Mouse (Mus musculus) C2C12 (cell line): ENCODE data around the gene Muc16.

Source experiments
- CEBPB ChIP-seq: IDR thresholded peaks from one replicate; pipeline ENCODE4 v1.6.1; 2011; ENCODE audit warnings: low read depth, mild to moderate bottlenecking, control low read depth, moderate library complexity
- CTCF ChIP-seq: IDR thresholded peaks from one replicate; pipeline ENCODE4 v1.5.1; 2011; ENCODE audit not compliant: control insufficient read depth, insufficient read depth, insufficient read length
- FOSL1 ChIP-seq: IDR thresholded peaks from one replicate; pipeline ENCODE4 v1.8.0; 2011; ENCODE audit warnings: mild to moderate bottlenecking, low read length; ENCODE audit not compliant: poor library complexity, insufficient read depth, severe bottlenecking
- MAX ChIP-seq: IDR thresholded peaks from one replicate; pipeline ENCODE4 v1.6.1; 2011; ENCODE audit warnings: mild to moderate bottlenecking, control low read depth
- MYOD1 ChIP-seq: IDR thresholded peaks from one replicate; pipeline ENCODE4 v1.6.1; 2011; ENCODE audit warnings: low read depth; ENCODE audit not compliant: control insufficient read depth, insufficient read length
- MYOG ChIP-seq: IDR thresholded peaks from one replicate; pipeline ENCODE4 v1.6.1; 2011; ENCODE audit not compliant: control insufficient read depth, insufficient read length; ENCODE audit errors: extremely low read depth
- USF1 ChIP-seq: IDR thresholded peaks from one replicate; pipeline ENCODE4 v1.6.1; 2011; ENCODE audit warnings: low read depth, mild to moderate bottlenecking, control low read depth, moderate library complexity

DNA sequence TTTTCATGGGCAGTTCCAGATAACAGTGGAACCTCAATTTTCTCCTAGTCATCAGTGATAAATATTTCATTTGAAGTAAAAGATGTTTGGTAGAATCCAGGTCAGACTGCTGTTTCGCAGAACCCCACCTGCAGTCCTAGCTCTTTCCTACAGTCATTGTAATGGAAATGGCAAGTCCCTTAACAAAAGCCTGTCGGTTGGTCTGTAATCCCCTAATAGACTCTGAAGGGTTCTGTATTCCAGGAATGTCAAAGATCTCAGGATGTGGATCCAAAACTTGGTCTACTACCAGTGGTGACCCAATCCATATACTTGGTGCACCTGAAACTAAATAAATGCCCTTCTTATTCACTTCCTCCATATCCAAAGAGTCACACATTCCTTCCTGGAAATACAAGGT lies 76.0 kb downstream of the Muc16 start:
- TF ChIP-seq CTCF: no peak
- TF ChIP-seq USF1: no peak
- no peak for TF ChIP-seq MAX
- TF ChIP-seq MYOD1: no peak
- TF ChIP-seq MYOG: no peak
- no peak for TF ChIP-seq CEBPB
- no peak for TF ChIP-seq FOSL1
